Mouse (Mus musculus): Measurements from ENCODE around the gene Fam71e1.

DNA sequence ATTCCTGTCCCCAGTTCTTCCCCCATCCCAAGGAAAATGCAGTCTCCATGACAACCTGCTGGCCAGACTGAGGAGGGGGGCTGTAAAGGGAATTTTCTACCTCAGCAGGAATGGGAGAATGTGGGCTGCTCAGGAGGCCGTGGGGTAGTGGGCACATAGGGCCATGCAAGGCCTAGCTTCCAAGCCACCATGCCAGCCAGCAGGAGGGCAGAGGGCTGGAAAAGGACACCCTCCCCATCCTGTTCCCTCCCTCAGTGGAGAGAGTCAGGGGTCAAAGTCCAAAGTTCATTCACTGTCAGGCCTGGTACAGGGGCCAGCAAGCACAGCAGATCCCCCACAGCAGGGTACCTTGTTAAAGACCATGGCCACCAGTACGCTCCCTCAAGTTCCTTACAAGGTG, 31.3 kb upstream of the Fam71e1 start, which contains the start of gene Aspdh:
- TF ChIP-seq CTCF (IDR thresholded peaks at IDR 0.05) (no peak), EP300 (IDR thresholded peaks at IDR 0.05) (no peak)

Data from lung, postnatal 0 days (tissue).